Comparison of ENCODE assay signal across 13 mouse cellular contexts in genomic region chr12:71615383-71615782, GRCm38 (mm10).
"Had no signal": no experiment of that assay in that cellular context is flagged by ENCODE, and none has a peak within 500 bp of the region (broad histone marks: within the 10 kb centered on the region; RNA-seq: fewer than 3 reads in every experiment).

No protein-coding gene starts in this region.

- H3K9ac ChIP-seq: lung, embryonic 15.5 days; midbrain, embryonic 12.5 days; neural tube, embryonic 12.5 days; stomach, embryonic 15.5 days had no signal

- H3K4me2 ChIP-seq: lung, embryonic 15.5 days; midbrain, embryonic 12.5 days; neural tube, embryonic 12.5 days; stomach, embryonic 15.5 days had no signal

- H3K4me1 ChIP-seq: megakaryocyte, embryonic 14.5 days; neural tube, embryonic 12.5 days had no signal

- H3K36me3 ChIP-seq: lung, embryonic 15.5 days; midbrain, embryonic 12.5 days; neural tube, embryonic 12.5 days; stomach, embryonic 15.5 days had no signal

- DNase-seq: midbrain, embryonic 14.5 days; right cerebral cortex, postnatal 14 days; thymus, adult 2 months; thymus, postnatal 25 days; thymus, postnatal 4 days had no signal

- H3K4me3 ChIP-seq: lung, embryonic 15.5 days; megakaryocyte, embryonic 14.5 days; midbrain, embryonic 12.5 days; neural tube, embryonic 12.5 days; stomach, embryonic 15.5 days had no signal

- H3K27ac ChIP-seq: lung, embryonic 15.5 days; macrophage; midbrain, embryonic 12.5 days; neural tube, embryonic 12.5 days; stomach, embryonic 15.5 days; stomach, postnatal 0 days had no signal

- ATAC-seq: midbrain, embryonic 16.5 days had no signal

- H3K27me3 ChIP-seq: lung, embryonic 15.5 days; megakaryocyte, embryonic 14.5 days; midbrain, embryonic 12.5 days; neural tube, embryonic 12.5 days; stomach, embryonic 15.5 days had no signal

- H3K9me3 ChIP-seq: lung, embryonic 15.5 days; midbrain, embryonic 12.5 days; neural tube, embryonic 12.5 days; stomach, embryonic 15.5 days had no signal
